Mouse (Mus musculus): Measurements from ENCODE around the gene Itch.

The Itch gene

DNA sequence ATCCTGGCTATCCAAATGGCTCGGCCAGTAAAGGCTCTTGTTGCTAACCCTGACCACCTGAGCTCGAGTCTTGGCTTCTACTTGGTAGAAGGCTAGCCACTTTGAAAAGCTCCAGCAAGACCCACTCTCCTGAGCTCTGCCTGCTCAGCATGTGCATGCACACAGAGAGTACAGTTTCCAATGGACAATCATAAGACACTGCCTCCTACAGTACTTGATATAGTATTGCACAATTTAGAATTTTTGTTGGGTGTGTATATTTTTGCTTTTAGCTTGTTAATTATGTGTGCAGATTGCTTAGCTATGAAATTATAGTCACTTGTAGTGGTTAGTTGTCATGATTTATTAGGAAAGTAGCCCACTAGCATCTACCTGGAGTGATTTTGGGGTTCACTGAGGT is 115.4 kb downstream of the Itch start:
- TF ChIP-seq GATA4 (IDR thresholded peaks at IDR 0.05; ENCODE audit: insufficient replicate concordance, low read length), result no peak

GRCm38 (mm10) chr2:155249588-155249987 is 116.3 kb downstream of the Itch start:
- TF ChIP-seq GATA4 (IDR thresholded peaks at IDR 0.05; ENCODE audit: insufficient replicate concordance, low read length), result no peak

DNA sequence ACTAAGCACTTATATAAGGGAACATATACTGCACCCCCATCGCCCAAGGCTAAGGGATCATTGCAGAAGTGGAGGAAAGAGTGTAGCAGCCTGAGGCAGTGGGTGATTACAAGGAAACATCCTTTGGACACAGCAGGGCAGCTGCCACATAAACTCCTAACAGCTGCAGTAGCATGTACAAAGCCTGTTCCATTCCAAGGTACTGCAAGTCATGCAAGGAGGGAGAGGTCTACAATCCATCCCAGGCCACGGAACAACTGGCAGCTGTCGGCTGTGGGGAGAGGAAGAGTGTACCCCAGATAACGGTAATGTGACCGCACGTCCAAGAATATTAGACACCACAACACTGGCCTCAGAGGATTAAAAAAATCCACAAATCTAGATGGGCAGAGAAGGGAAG is 132.2 kb downstream of the Itch start:
- no peak for TF ChIP-seq GATA4 (IDR thresholded peaks at IDR 0.05; ENCODE audit: insufficient replicate concordance, low read length)

- TF ChIP-seq GATA4 (IDR thresholded peaks at IDR 0.05; ENCODE audit: insufficient replicate concordance, low read length), result no peak
Observed at GRCm38 (mm10) chr2:155266896-155267295, 133.6 kb downstream of the Itch start.

DNA sequence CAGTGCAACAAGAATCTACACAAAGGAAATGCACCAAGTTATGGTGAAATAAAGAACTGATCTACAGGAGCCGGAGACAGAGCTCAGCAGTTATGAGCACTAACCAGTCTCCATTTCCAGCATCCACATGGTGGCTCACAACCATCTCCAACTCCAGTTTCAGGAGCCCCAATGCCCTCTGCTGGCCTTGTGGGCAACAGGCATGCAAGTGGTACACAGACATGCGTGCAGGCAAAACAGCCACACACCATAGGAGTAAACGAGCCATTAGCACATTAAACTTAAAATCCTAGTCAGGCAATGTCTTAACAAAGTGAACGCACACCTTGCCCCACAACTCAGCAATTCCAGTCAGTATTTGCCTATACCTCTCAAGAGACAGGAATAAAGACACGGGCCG is 138.6 kb downstream of the Itch start:
- TF ChIP-seq GATA4 (IDR thresholded peaks at IDR 0.05; ENCODE audit: insufficient replicate concordance, low read length), result no peak

DNA sequence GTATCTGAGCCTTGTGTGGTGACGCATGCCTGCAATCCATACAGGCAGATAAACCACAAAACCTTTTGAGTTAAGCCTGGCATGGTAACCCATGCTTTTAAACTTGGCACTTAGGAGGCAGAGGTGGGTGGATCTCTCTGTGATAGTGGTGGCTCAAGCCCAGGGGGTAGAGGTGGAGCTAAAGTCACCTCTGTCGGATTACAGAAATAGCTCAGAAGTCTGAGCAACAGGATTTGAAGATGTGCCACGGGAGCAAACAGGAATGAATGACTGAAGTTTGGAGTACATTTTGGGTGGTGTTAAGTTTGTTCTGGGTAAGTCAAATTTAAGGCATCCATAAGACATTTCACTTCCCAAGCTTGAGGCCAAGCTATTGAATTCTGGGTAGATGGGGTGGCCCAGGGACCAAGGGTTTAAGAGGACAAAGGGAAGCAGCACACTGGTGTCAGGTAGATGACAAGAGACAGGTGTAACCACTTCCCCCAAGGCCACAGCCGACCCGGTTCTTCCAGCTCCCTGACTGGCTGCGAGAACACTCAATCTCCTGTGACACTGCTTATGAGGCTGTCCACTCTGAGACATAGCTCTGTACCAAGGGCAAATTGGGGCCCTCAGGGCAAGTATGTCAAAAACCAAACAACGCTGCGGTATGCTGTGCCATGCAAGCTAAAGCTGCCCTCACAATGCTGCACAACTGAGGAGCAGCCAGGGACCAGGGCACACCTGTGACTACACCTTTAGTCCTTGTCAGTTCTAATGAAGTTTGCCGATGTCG is 139.3 kb downstream of the Itch start:
- TF ChIP-seq GATA4 (IDR thresholded peaks at IDR 0.05; ENCODE audit: insufficient replicate concordance, low read length), result no peak

- TF ChIP-seq GATA4 (IDR thresholded peaks at IDR 0.05; ENCODE audit: insufficient replicate concordance, low read length), result no peak
Observed at GRCm38 (mm10) chr2:155273603-155274002, 140.3 kb downstream of the Itch start.

- no peak for TF ChIP-seq GATA4 (IDR thresholded peaks at IDR 0.05; ENCODE audit: insufficient replicate concordance, low read length)
Observed at GRCm38 (mm10) chr2:155276195-155276594, 142.9 kb downstream of the Itch start, which contains the start of gene Map1lc3a. Map1lc3a (plus strand) TSS chr2:155276297.
